ENCODE assay signal across 7 mouse cellular contexts in the genomic region with DNA sequence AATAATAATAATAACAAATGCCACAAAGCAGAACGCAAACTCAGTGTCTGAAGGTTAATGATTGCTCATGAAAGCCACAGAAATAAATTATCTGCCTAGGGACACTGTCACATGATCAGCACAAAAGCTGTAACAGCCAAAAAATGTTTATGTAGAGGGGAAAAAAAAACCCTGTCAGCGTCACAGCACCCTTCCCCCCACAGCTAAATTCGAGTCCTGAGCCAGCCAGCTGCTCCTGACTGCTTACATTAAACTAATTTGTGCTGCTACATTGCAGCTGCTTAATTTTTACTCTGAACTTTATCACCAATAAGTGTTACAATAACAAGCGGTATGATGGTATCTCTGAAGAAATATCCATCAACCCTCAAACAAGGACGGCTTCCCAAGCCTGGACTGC.
A peak's percentile ranks its signal among the peaks of the same experiment; 100 is the strongest.
DNase-seq lines count a peak whose midpoint lies in the region; ATAC-seq and TF ChIP-seq lines count a peak whose summit lies in the region.

No protein-coding gene starts in this region.

- dilution Hi-C loops in CH12.LX (cut with MboI; ENCODE audit: extremely low pct_ligation_motif_present, extremely low pct_unique_long_range_greater_than_20kb, low sequenced_read_pairs), result no loop called here

- no peaks in the 10 kb centered on the region for H3K27me3 ChIP-seq in CH12.LX (replicated peaks)
- no peaks in the 10 kb centered on the region for H3K27me3 ChIP-seq in intestine, embryonic 15.5 days (replicated peaks)
- no peaks in the 10 kb centered on the region for H3K27me3 ChIP-seq in heart, embryonic 12.5 days (replicated peaks)

- H3K9ac ChIP-seq in CH12.LX (ENCODE audit: insufficient read depth, low read depth), result no peak overlapping the region
- no peak overlapping the region for H3K9ac ChIP-seq in intestine, embryonic 15.5 days
- H3K9ac ChIP-seq in heart, embryonic 12.5 days, result no peak overlapping the region

- H3K9me3 ChIP-seq in CH12.LX (replicated peaks; ENCODE audit: low read length), result no peaks in the 10 kb centered on the region
- no peaks in the 10 kb centered on the region for H3K9me3 ChIP-seq in intestine, embryonic 15.5 days
- no peaks in the 10 kb centered on the region for H3K9me3 ChIP-seq in heart, embryonic 12.5 days (replicated peaks)

- no peak for TF ChIP-seq CTCF in CH12.LX (conservative IDR thresholded peaks at IDR 0.05 in 1 of 2, IDR thresholded peaks at IDR 0.05 in 1 of 2; ENCODE audit: low read depth in 2 of 2, low read length in 2 of 2)

- no peak for DNase-seq in CH12.LX (ENCODE audit: extremely low read depth)
- peak; percentile 48 for DNase-seq in brain, adult 2 months (ENCODE audit: low read depth, low spot score)
- peak; percentile 46 for DNase-seq in mesoderm, embryonic 11.5 days (ENCODE audit: low read depth, low spot score)
- no peak for DNase-seq in urinary bladder, postnatal 10 days (ENCODE audit: low spot score)

- no peak overlapping the region for H3K4me3 ChIP-seq in CH12.LX (replicated peaks in 1 of 3; ENCODE audit: low read depth in 2 of 3, low read length in 2 of 3, poor library complexity in 1 of 3)
- no peak overlapping the region for H3K4me3 ChIP-seq in intestine, embryonic 15.5 days (replicated peaks)
- no peak overlapping the region for H3K4me3 ChIP-seq in heart, embryonic 12.5 days

- ATAC-seq in intestine, embryonic 15.5 days, result peak; percentile 53
- ATAC-seq in erythroblast, adult 5-6 weeks (replicated peaks; ENCODE audit: low FRiP score, poor library complexity, severe bottlenecking), result no peak
- no peak for ATAC-seq in heart, embryonic 12.5 days (ENCODE audit: insufficient number of reproducible peaks, low FRiP score)

- H3K36me3 ChIP-seq in CH12.LX (replicated peaks in 1 of 2; ENCODE audit: control insufficient read depth in 1 of 2, insufficient read depth in 1 of 2, low read length in 1 of 2), result no peaks in the 10 kb centered on the region
- H3K36me3 ChIP-seq in intestine, embryonic 15.5 days, result no peaks in the 10 kb centered on the region
- no peaks in the 10 kb centered on the region for H3K36me3 ChIP-seq in heart, embryonic 12.5 days

- in situ Hi-C loops in CH12.LX (cut with MboI; ENCODE audit: low pct_ligation_motif_present, low pct_unique_long_range_greater_than_20kb, low sequenced_read_pairs), result no loop called here

- peaks cover 0 to 23% of the 10 kb centered on the region in 2 experiments; a peak in 2 of 4 replicates for H3K4me1 ChIP-seq in CH12.LX (ENCODE audit: control insufficient read depth in 1 of 2, insufficient read depth in 2 of 2)
- 0 out of 2 replicates have a peak, but pooled peaks cover 5% of the 10 kb centered on the region for H3K4me1 ChIP-seq in intestine, embryonic 15.5 days (replicated peaks)
- H3K4me1 ChIP-seq in heart, embryonic 12.5 days (replicated peaks), result 0 out of 2 replicates have a peak, but pooled peaks cover 3% of the 10 kb centered on the region

- no peak for TF ChIP-seq POLR2A in CH12.LX (IDR thresholded peaks at IDR 0.05; ENCODE audit: low read depth, low read length)

- 0 out of 2 replicates have a peak overlapping the region, but pooled peaks have one; percentile 27 for H3K4me2 ChIP-seq in CH12.LX (ENCODE audit: insufficient read depth, low read depth, poor library complexity, severe bottlenecking)
- no peak overlapping the region for H3K4me2 ChIP-seq in intestine, embryonic 15.5 days (replicated peaks)
- no peak overlapping the region for H3K4me2 ChIP-seq in heart, embryonic 12.5 days

- H3K27ac ChIP-seq in CH12.LX (ENCODE audit: insufficient read depth, low read depth), result no peak overlapping the region
- H3K27ac ChIP-seq in intestine, embryonic 15.5 days, result no peak overlapping the region
- H3K27ac ChIP-seq in heart, embryonic 12.5 days (ENCODE audit: poor library complexity, severe bottlenecking), result no peak overlapping the region

- H3K79me2 ChIP-seq in CH12.LX (replicated peaks; ENCODE audit: control insufficient read depth, extremely low read depth, insufficient read depth, poor library complexity, severe bottlenecking), result no peaks in the 10 kb centered on the region

- 29% methylated on average over 5 of the region's 5 CpGs for WGBS in intestine, embryonic 15.5 days
- whole genome bisulfite sequencing in heart, embryonic 12.5 days, result 39% methylated on average over 5 of the region's 5 CpGs

- TF ChIP-seq RAD21 in CH12.LX (IDR thresholded peaks at IDR 0.05; ENCODE audit: low read depth, low read length), result no peak

- TF ChIP-seq EP300 in CH12.LX (IDR thresholded peaks at IDR 0.05; ENCODE audit: low read length), result no peak

TF ChIP-seq in CH12.LX, 34 proteins besides CTCF, POLR2A, EP300 and RAD21:
- TF ChIP-seq USF2 (conservative IDR thresholded peaks at IDR 0.05; ENCODE audit: low read depth, low read length), result no peak
- no peak for TF ChIP-seq MAZ (IDR thresholded peaks at IDR 0.05; ENCODE audit: low read depth, low read length)
- no peak for TF ChIP-seq ELF1 (IDR thresholded peaks at IDR 0.05; ENCODE audit: low read depth, low read length)
- no peak for TF ChIP-seq MXI1 (IDR thresholded peaks at IDR 0.05; ENCODE audit: low read depth, low read length)
- TF ChIP-seq ZKSCAN1 (IDR thresholded peaks at IDR 0.05; ENCODE audit: borderline replicate concordance, low read depth, low read length), result no peak

Comparison
In these comparisons a context has a peak if more than half of its experiments do, and no peak if none do; other contexts are left out.
1. DNase-seq: peak in brain, adult 2 months (single experiment) and mesoderm, embryonic 11.5 days (single experiment); none in CH12.LX (single experiment) and urinary bladder, postnatal 10 days (single experiment).